Mouse (Mus musculus): ENCODE measurements around the gene Olfm3. TPM values are rescaled to one million over a fixed set of nuclear protein-coding genes. Genes with fewer than 3 reads are reported as not detected.

Olfm3 gene
- polyA plus RNA-seq, 1 experiment from 2014 or later, result not detected

GRCm38 (mm10) chr3:114962316-114963083 lies 58.6 kb downstream of the Olfm3 start:
- TF ChIP-seq CTCF (IDR thresholded peaks at IDR 0.05) (no peak), EP300 (IDR thresholded peaks at IDR 0.05) (no peak)
- no peak for ATAC-seq
- Histone ChIP-seq H3K4me1 (ENCODE audit: insufficient read depth, low read depth, low read length) (no peaks in the 10 kb centered on the region), H3K9me3 (ENCODE audit: low read length) (no peaks in the 10 kb centered on the region), H3K27me3 (replicated peaks; ENCODE audit: insufficient read depth, low read length) (no peaks in the 10 kb centered on the region), H3K36me3 (ENCODE audit: insufficient read depth, low read length) (no peaks in the 10 kb centered on the region), H3K9ac (replicated peaks; ENCODE audit: low read depth) (no peak overlapping the region), H3K4me3 (ENCODE audit: low read depth, low read length) (no peak overlapping the region), H3K4me2 (replicated peaks; ENCODE audit: low read depth, low read length) (no peak overlapping the region), H3K27ac (ENCODE audit: low read length) (no peak overlapping the region)
- no peak for DNase-seq (ENCODE audit: low spot score)
- WGBS, result 63% methylated on average over 4 of the region's 4 CpGs

GRCm38 (mm10) chr3:114971183-114971582 lies 67.3 kb downstream of the Olfm3 start:
- ATAC-seq (no peak), DNase-seq (ENCODE audit: low spot score) (no peak)
- no peak overlapping the region for H3K9ac ChIP-seq (replicated peaks; ENCODE audit: low read depth)
- H3K27ac ChIP-seq (ENCODE audit: low read length), result no peak overlapping the region
- H3K4me1 ChIP-seq (ENCODE audit: insufficient read depth, low read depth, low read length), result no peaks in the 10 kb centered on the region
- no peaks in the 10 kb centered on the region for H3K9me3 ChIP-seq (ENCODE audit: low read length)
- H3K4me3 ChIP-seq (ENCODE audit: low read depth, low read length), result no peak overlapping the region
- no peaks in the 10 kb centered on the region for H3K27me3 ChIP-seq (replicated peaks; ENCODE audit: insufficient read depth, low read length)
- TF ChIP-seq EP300 (IDR thresholded peaks at IDR 0.05) (no peak), CTCF (IDR thresholded peaks at IDR 0.05) (no peak)
- H3K4me2 ChIP-seq (replicated peaks; ENCODE audit: low read depth, low read length), result no peak overlapping the region
- H3K36me3 ChIP-seq (ENCODE audit: insufficient read depth, low read length), result no peaks in the 10 kb centered on the region

- H3K4me2 ChIP-seq (replicated peaks; ENCODE audit: low read depth, low read length), result no peak overlapping the region
- DNase-seq (ENCODE audit: low spot score), result no peak
- no peaks in the 10 kb centered on the region for H3K27me3 ChIP-seq (replicated peaks; ENCODE audit: insufficient read depth, low read length)
- H3K36me3 ChIP-seq (ENCODE audit: insufficient read depth, low read length), result no peaks in the 10 kb centered on the region
- 54% methylated on average over 1 of the region's 1 CpGs for WGBS
- H3K4me3 ChIP-seq (ENCODE audit: low read depth, low read length), result no peak overlapping the region
- H3K9me3 ChIP-seq (ENCODE audit: low read length), result no peaks in the 10 kb centered on the region
- no peak overlapping the region for H3K27ac ChIP-seq (ENCODE audit: low read length)
- H3K4me1 ChIP-seq (ENCODE audit: insufficient read depth, low read depth, low read length), result no peaks in the 10 kb centered on the region
- no peak for ATAC-seq
- no peak overlapping the region for H3K9ac ChIP-seq (replicated peaks; ENCODE audit: low read depth)
- TF ChIP-seq EP300 (IDR thresholded peaks at IDR 0.05) (no peak), CTCF (IDR thresholded peaks at IDR 0.05) (no peak)
Measured at GRCm38 (mm10) chr3:114972522-114972921, 68.6 kb downstream of the Olfm3 start.

- no peaks in the 10 kb centered on the region for H3K36me3 ChIP-seq (ENCODE audit: insufficient read depth, low read length)
- no peak overlapping the region for H3K4me3 ChIP-seq (ENCODE audit: low read depth, low read length)
- H3K4me1 ChIP-seq (ENCODE audit: insufficient read depth, low read depth, low read length), result no peaks in the 10 kb centered on the region
- WGBS, result 83% methylated on average over 2 of the region's 2 CpGs
- no peaks in the 10 kb centered on the region for H3K9me3 ChIP-seq (ENCODE audit: low read length)
- H3K9ac ChIP-seq (replicated peaks; ENCODE audit: low read depth), result no peak overlapping the region
- TF ChIP-seq EP300 (IDR thresholded peaks at IDR 0.05) (no peak), CTCF (IDR thresholded peaks at IDR 0.05) (no peak)
- no peak for DNase-seq (ENCODE audit: low spot score)
- H3K27me3 ChIP-seq (replicated peaks; ENCODE audit: insufficient read depth, low read length), result no peaks in the 10 kb centered on the region
- ATAC-seq, result no peak
- H3K27ac ChIP-seq (ENCODE audit: low read length), result no peak overlapping the region
- no peak overlapping the region for H3K4me2 ChIP-seq (replicated peaks; ENCODE audit: low read depth, low read length)
Measured at GRCm38 (mm10) chr3:114990828-114991227, 87.0 kb downstream of the Olfm3 start.

GRCm38 (mm10) chr3:114995956-114996355 lies 92.1 kb downstream of the Olfm3 start:
- no peak for TF ChIP-seq CTCF (IDR thresholded peaks at IDR 0.05)
- TF ChIP-seq EP300 (IDR thresholded peaks at IDR 0.05), result no peak
- DNase-seq (ENCODE audit: low spot score) (no peak), ATAC-seq (no peak)
- H3K27me3 ChIP-seq (replicated peaks; ENCODE audit: insufficient read depth, low read length), result no peaks in the 10 kb centered on the region
- no peak overlapping the region for H3K4me2 ChIP-seq (replicated peaks; ENCODE audit: low read depth, low read length)
- H3K9ac ChIP-seq (replicated peaks; ENCODE audit: low read depth), result no peak overlapping the region
- H3K36me3 ChIP-seq (ENCODE audit: insufficient read depth, low read length), result no peaks in the 10 kb centered on the region
- no peaks in the 10 kb centered on the region for H3K9me3 ChIP-seq (ENCODE audit: low read length)
- no peak overlapping the region for H3K27ac ChIP-seq (ENCODE audit: low read length)
- 30% methylated on average over 1 of the region's 1 CpGs for WGBS
- H3K4me3 ChIP-seq (ENCODE audit: low read depth, low read length), result no peak overlapping the region
- no peaks in the 10 kb centered on the region for H3K4me1 ChIP-seq (ENCODE audit: insufficient read depth, low read depth, low read length)

GRCm38 (mm10) chr3:115027560-115027959 lies 123.7 kb downstream of the Olfm3 start:
- no peak for DNase-seq (ENCODE audit: low spot score)
- no peak overlapping the region for H3K9ac ChIP-seq (replicated peaks; ENCODE audit: low read depth)
- H3K4me3 ChIP-seq (ENCODE audit: low read depth, low read length), result no peak overlapping the region
- H3K4me2 ChIP-seq (replicated peaks; ENCODE audit: low read depth, low read length), result no peak overlapping the region
- no peak for ATAC-seq
- no peaks in the 10 kb centered on the region for H3K36me3 ChIP-seq (ENCODE audit: insufficient read depth, low read length)
- H3K27ac ChIP-seq (ENCODE audit: low read length), result no peak overlapping the region
- TF ChIP-seq EP300 (IDR thresholded peaks at IDR 0.05), result no peak
- TF ChIP-seq CTCF (IDR thresholded peaks at IDR 0.05), result no peak
- no peaks in the 10 kb centered on the region for H3K27me3 ChIP-seq (replicated peaks; ENCODE audit: insufficient read depth, low read length)
- 68% methylated on average over 3 of the region's 3 CpGs for WGBS
- no peaks in the 10 kb centered on the region for H3K9me3 ChIP-seq (ENCODE audit: low read length)
- H3K4me1 ChIP-seq (ENCODE audit: insufficient read depth, low read depth, low read length), result no peaks in the 10 kb centered on the region

Measured in lung, postnatal 0 days (tissue).